Mouse (Mus musculus): ENCODE data around the gene Lin7a.
A peak's percentile ranks its signal among the peaks of the same experiment; 100 is the strongest.

The Lin7a gene

GRCm38 (mm10) chr10:107271321-107272130 is at the start of gene Lin7a:
Gene Lin7a, plus strand, starts transcription at chr10:107271686.
- DNase-seq (ENCODE audit: low spot score): peak; percentile 41

- DNase-seq (ENCODE audit: low spot score): no peak
Observed at GRCm38 (mm10) chr10:107221726-107222125, 49.8 kb upstream of the Lin7a start.

GRCm38 (mm10) chr10:107222406-107223185 is 48.9 kb upstream of the Lin7a start:
- no peak for DNase-seq (ENCODE audit: low spot score)

- DNase-seq (ENCODE audit: low spot score): no peak
Observed at GRCm38 (mm10) chr10:107223186-107223440, 48.4 kb upstream of the Lin7a start.

- no peak for DNase-seq (ENCODE audit: low spot score)
Observed at GRCm38 (mm10) chr10:107223821-107224220, 47.7 kb upstream of the Lin7a start.

- no peak for DNase-seq (ENCODE audit: low spot score)
Observed at GRCm38 (mm10) chr10:107224596-107225330, 46.7 kb upstream of the Lin7a start.

GRCm38 (mm10) chr10:107225331-107225835 is 46.1 kb upstream of the Lin7a start:
- no peak for DNase-seq (ENCODE audit: low spot score)

GRCm38 (mm10) chr10:107225871-107226270 is 45.6 kb upstream of the Lin7a start:
- DNase-seq (ENCODE audit: low spot score): no peak

GRCm38 (mm10) chr10:107227901-107228300 is 43.6 kb upstream of the Lin7a start:
- DNase-seq (ENCODE audit: low spot score): no peak

GRCm38 (mm10) chr10:107228776-107229175 is 42.7 kb upstream of the Lin7a start:
- DNase-seq (ENCODE audit: low spot score): no peak

GRCm38 (mm10) chr10:107229416-107229815 is 42.1 kb upstream of the Lin7a start:
- DNase-seq (ENCODE audit: low spot score): no peak

- DNase-seq (ENCODE audit: low spot score): no peak
Observed at GRCm38 (mm10) chr10:107230081-107230850, 41.2 kb upstream of the Lin7a start.

GRCm38 (mm10) chr10:107230851-107231130 is 40.7 kb upstream of the Lin7a start:
- DNase-seq (ENCODE audit: low spot score): no peak

- DNase-seq (ENCODE audit: low spot score): no peak
Observed at GRCm38 (mm10) chr10:107231421-107232010, 40.0 kb upstream of the Lin7a start.

GRCm38 (mm10) chr10:107232491-107233110 is 38.9 kb upstream of the Lin7a start:
- DNase-seq (ENCODE audit: low spot score): no peak

- DNase-seq (ENCODE audit: low spot score): no peak
Observed at GRCm38 (mm10) chr10:107233221-107233620, 38.3 kb upstream of the Lin7a start.

GRCm38 (mm10) chr10:107233825-107234224 is 37.7 kb upstream of the Lin7a start:
- DNase-seq (ENCODE audit: low spot score): no peak

- DNase-seq (ENCODE audit: low spot score): no peak
Observed at GRCm38 (mm10) chr10:107234421-107235400, 36.8 kb upstream of the Lin7a start.

- DNase-seq (ENCODE audit: low spot score): no peak
Observed at GRCm38 (mm10) chr10:107235496-107235895, 36.0 kb upstream of the Lin7a start.

- no peak for DNase-seq (ENCODE audit: low spot score)
Observed at GRCm38 (mm10) chr10:107236211-107236610, 35.3 kb upstream of the Lin7a start.
